Mouse (Mus musculus) spleen, adult 18-20 months (tissue): ENCODE measurements around the gene Itgb2.

Experiments
- DNase-seq, 2 experiments: peaks; one replicate each; pipeline ENCODE4 v3.0.0; 2022; ENCODE audit warnings: mixed read lengths in 2 of 2

Gene Itgb2

DNA sequence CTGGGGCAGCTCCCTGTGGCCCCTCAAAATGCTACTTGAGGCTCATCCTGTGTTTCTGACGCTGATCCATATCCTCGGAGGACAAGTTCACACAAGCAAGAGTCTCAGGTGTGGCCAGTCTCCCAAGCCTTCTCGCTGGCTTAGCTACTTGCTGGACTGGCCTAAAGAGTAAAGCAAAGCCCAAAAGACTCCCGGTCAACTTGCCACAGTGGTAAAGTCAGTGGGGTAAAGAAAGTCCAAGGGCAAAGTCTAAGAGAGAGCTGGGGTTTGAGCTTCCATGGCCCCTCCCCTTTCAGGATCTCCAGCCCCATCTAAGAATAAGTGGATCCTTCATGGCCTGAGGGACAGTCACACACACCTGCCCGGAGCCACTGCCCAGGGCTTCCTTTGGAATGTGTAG is 22.1 kb downstream of the Itgb2 start:
- DNase-seq = no peak

DNA sequence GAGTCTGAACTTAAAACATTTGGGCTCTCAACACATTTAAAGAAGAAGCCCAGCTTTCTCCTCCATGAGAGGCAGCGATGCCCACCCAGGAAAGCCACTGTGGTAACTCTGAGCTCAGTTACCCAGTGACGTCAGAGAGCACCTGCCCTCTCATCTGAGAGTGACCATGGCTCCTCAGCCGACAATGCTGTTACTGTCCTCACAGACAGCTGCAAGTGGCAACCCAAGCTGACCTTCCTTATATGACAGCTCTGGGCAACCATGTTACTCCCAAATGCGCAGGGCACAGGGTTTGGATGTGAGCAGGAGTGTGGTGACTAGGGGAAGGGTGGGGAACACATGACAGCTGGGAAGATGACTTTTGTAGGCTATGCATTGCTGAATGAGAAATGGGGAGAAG is 23.2 kb downstream of the Itgb2 start:
- DNase-seq = no peak

GRCm38 (mm10) chr10:77554918-77555317 is 24.9 kb downstream of the Itgb2 start:
- DNase-seq = no peak

- no peak for DNase-seq
These were observed 26.6 kb downstream of the Itgb2 start for GRCm38 (mm10) chr10:77556631-77557030.

DNA sequence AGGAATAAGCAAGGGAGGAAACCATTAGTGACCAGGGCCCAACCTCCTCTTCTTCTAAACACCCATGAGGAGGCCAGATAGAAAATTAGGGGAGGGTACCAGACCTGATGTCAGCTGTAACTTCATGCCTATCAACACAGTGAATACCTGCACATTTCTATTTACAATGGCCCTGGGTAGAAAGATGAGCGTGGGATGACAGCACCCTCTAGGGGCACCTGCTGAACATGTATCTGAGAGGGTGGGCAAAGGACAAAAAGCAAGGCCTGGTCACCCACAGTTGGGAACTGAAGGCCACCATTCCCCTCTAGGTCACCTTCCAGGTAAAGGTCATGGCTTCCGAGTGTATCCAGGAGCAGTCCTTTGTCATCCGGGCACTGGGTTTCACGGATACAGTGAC is 27.6 kb downstream of the Itgb2 start:
- no peak for DNase-seq

- no peak for DNase-seq
These were observed 30.0 kb downstream of the Itgb2 start for GRCm38 (mm10) chr10:77560090-77560489.

- DNase-seq = no peak
These were observed 30.8 kb downstream of the Itgb2 start for GRCm38 (mm10) chr10:77560830-77561229.

- no peak for DNase-seq
These were observed 31.5 kb downstream of the Itgb2 start for GRCm38 (mm10) chr10:77561508-77561907.

DNA sequence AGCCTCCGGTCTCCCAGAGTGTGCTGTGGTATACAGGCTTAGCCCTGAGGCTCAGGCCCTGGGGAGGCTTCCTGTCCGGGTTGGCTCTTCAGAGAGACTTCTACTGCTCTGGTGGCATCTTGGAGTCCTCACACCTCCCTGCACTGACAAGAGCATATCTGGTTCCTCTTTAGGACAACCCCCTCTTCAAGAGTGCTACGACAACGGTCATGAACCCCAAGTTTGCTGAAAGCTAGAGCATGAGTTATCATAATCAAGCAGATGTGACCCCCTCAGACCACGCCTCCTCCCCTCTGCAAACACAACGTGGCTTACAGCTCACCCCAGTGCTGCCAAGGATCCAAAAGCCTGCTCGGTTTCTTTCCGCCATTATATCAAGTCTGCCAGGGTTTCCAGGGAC is 35.0 kb downstream of the Itgb2 start:
- DNase-seq = no peak

DNA sequence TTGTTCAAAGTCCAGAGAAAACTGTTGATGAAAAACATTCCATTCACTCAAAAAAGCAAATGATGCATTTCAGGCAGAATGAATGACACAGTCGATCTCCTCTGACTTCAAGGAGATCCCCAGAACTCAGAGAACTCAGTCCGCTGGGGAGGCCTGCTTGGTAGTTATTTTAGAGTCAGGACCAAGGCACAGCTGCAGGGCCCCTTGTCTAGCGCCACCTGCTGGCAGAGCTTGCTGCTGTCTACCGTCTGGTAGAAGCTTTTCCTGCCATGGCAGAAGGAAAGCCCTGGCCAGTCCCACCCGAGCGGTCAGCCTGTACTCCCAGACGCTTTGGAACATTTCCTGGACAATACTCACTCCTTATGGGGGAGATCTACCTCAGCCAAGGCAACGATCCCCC is 36.6 kb downstream of the Itgb2 start:
- peak; percentile 68 to 89 for DNase-seq

DNA sequence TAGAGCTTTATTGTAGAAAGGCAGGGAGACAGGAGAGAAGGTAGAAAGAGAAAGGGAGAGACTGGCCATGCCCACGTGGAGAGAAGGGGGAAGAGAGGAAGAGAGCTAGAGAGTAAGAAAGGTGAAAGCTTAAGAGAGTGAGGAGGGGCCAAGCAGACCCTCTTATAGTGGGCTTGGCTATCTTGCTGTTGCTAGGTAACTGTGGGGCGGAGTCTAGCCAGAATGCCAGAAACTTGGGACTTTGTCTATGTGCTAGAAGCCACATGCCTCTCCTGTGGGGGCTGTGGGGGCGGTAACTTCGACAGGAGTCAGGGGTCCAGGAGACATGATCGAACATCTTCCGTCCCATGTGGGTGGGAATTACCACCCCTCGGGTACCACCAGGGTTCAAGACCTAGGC is 39.4 kb downstream of the Itgb2 start:
- DNase-seq = no peak

- DNase-seq = no peak
These were observed 40.1 kb downstream of the Itgb2 start for GRCm38 (mm10) chr10:77569973-77570658.

- DNase-seq = no peak
These were observed 42.2 kb downstream of the Itgb2 start for GRCm38 (mm10) chr10:77572225-77572624.

- DNase-seq = no peak
These were observed 43.1 kb downstream of the Itgb2 start for GRCm38 (mm10) chr10:77573162-77573561.

DNA sequence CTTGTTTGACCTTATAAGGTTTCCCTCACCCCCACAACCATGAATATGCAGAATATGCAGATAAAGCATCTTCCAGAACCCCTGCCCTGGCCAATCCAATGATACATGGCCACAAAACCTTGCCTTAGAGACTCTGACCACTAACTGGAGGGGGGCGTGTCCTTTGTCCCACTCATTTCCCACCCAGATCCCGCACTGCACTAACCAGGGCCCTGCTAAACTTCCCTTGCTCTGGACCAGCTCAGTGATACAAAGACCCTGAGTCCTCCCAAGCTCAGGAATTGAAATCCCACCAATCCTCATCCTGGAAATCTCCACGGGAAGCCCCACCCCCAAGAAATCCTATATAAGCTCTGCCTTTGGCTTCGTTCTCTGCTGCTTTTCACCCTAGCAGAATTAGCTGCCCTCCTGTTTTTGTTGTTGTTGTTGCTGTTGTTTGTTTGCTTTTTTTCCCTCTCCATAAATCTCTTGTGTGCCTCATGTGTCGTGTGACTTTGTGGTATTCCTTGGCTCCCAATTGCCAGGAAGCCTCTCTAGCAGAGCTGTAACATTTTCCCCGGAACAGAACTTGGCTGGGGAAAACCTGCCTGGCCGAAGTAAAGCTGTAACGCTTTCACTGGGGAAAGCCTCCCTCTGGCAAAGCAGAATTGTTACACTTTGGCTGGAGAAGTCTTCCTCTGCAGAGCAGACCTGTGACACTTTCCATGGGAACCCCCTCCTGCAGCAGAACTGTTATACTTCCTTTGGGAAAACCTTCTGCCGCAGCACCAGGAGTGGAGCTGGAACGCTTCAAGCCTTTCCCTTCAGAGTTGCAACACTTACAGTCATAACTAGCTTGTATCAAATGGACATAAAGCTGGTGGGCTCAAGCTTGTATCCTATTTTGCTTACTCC is 50.2 kb downstream of the Itgb2 start:
- DNase-seq = no peak

DNA sequence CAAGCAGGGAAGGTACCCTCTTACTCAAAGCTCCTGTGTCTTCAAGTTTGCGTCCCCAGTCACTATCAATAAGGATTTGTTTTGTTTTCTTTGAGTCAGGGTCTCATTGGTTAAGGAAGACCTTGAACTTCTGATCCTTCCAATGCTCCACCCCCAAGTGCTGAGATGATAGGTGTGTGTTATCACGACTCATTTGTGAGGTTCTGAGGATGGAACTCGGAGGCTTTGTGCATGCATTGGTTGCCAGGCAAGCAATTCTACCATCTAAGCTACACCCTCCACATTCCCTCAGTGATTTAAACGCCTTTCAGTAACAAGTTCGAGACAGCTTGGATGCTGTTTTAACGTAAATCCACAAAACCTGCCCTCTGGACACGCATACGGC is 51.0 kb downstream of the Itgb2 start:
- DNase-seq = no peak

- DNase-seq = peak; percentile 92 to 94
These were observed 51.6 kb downstream of the Itgb2 start, which contains the start of gene Pttg1ip for GRCm38 (mm10) chr10:77581408-77582284. Pttg1ip (plus strand) TSS chr10:77581720.

GRCm38 (mm10) chr10:77582285-77582618 is 52.2 kb downstream of the Itgb2 start:
- no peak for DNase-seq

- no peak for DNase-seq
These were observed 53.9 kb downstream of the Itgb2 start for GRCm38 (mm10) chr10:77583795-77584422.

- DNase-seq = no peak
These were observed 56.6 kb downstream of the Itgb2 start for GRCm38 (mm10) chr10:77586637-77587036.

DNA sequence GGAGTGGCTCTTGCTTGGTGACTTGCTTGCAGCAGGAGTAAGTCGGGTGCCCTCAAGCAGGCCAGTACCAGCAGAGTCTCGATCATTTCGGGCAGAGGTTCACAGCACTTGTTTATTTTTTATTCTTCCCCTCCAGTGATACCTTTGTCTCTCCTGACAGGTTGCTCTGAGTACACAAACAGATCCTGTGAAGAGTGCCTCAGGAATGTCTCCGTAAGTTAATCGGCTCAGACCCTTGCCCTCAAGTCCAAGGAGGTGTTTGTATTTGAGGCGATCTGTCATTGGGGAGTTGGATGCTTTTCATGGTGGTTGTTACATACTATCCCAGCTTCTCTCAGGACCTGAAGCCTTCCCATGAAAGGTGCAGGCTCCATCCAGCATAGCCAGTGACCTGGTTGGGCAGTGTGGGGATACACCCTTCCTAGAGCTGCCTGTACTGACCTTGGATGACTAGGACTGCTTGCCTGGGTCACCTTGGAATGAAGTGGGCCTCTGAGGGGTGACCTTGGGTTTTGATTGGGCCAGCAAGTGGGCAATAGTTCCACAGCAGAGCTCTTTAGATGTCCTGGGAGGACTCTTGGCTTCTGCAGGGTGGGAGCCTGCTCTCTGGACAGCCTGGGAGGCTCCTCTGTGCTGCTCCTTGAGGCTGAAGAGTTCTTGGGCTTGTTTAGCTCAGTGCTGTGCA is 57.2 kb downstream of the Itgb2 start:
- no peak for DNase-seq

GRCm38 (mm10) chr10:77588036-77588435 is 58.0 kb downstream of the Itgb2 start:
- no peak for DNase-seq
